Mouse (Mus musculus): ENCODE measurements around the gene Polr2j.
A peak's percentile ranks its signal among the peaks of the same experiment; 100 is the strongest.

Gene Polr2j

DNA sequence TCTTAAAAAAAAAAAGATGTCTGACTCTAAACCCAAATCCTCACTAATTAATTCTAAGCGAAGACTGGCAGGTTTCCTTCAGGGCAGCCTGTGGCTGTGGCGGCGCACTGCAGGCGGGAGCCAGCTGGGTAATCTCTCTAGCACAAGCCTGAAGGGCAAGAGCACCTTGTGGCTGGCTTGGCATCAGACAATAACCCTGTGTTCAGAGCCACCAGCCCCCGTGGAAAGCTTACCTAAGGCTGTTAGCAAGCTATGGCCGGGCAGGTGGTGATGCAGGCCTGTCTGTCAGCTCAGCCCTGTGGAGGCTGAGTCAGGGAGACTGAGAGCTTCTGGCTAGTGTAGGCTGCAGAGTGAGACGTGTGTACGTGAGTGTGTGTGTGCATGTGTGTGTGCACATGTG is 48.8 kb downstream of the Polr2j start:
- DNase-seq (ENCODE audit: low spot score in 2 of 2) = no peak

DNA sequence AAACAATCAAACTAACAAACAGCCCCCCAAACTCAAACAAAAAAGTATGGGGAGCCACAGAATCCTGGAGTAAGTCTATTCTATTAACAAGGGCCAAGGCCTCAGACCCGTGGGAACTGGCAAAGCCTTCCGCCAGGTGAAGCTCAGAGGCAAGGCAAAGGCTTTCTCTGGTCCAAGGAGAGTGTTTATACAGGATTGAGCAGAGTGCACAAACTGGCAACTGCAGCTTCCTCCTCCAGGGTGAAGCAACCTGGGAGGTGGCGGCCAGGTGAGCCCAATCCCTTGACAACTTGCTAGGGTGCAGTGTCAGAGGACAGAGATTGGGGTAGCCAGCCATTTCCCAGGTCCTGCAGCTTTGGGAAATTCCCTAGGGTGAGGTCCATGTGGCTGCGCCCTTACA is 50.9 kb downstream of the Polr2j start:
- DNase-seq (ENCODE audit: low spot score in 2 of 2) = no peak

DNA sequence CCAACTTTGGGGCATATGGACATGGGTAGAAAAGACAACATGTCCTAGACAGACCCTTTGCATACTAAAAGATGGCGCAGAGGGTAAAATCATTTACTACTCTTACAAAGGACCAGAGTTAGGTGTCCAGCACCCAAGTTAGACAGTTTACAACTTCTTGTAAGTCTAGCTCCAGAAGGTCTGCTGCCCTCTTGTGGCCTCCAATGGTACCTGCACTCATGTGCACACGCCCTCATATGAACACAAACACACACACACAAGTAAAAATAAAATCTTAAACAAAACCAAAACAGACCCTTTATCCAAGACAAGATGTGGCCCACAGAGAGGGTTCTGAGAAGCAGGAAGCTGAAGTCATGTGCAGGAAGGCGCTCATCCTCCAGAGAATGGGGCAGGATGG is 51.6 kb downstream of the Polr2j start:
- no peak for DNase-seq (ENCODE audit: low spot score in 2 of 2)

- peak in 1 of 2 experiments; percentile 42 for DNase-seq (ENCODE audit: low spot score in 2 of 2)
Observed at GRCm38 (mm10) chr5:136169626-136170511, 53.4 kb downstream of the Polr2j start.

DNA sequence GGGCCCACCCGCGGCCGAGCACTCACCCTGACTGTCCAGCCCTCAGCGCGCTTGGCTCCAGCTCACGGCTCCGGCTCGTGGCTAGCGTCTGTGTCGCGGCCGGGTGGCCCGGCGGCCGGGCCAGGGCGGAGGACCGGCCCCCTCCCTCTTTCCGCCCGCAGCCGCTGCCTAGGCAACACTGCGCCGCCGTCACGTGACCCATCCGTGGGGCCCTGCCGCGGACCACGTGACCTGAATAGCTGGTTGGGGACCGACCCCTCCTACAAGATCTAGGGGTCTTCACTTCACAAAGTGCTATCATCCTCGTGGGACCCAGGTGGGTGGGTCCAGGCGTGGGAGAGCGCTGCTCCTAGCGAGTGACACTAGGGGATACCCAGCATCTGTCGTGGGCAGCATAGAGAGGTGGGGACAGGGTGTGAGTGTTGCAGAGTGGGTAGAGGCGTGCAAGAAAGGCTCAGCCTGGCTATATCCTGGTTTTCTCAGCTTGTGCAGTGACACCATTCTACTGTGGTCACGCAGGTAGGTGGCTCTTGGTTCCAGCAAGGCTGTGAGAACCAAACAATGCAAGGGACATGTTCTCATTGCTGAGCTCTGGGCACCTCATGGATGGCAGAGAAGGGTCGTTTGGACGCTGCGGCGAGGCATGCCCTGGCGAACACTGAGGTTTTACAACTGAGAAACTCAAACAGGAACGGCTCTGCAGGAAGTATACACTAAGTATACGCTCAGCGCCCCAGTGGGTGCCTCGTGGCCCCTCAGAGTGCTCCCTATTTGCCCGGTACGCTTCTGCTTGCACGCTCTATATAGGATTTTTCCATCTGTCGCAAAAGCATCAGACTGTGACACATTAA is 54.3 kb downstream of the Polr2j start, which contains the start of gene Orai2:
Gene Orai2, minus strand, starts transcription at position 202 of the 851 bp plus-strand sequence.
- DNase-seq (ENCODE audit: low spot score in 2 of 2) = peak; percentile 72 to 80

DNA sequence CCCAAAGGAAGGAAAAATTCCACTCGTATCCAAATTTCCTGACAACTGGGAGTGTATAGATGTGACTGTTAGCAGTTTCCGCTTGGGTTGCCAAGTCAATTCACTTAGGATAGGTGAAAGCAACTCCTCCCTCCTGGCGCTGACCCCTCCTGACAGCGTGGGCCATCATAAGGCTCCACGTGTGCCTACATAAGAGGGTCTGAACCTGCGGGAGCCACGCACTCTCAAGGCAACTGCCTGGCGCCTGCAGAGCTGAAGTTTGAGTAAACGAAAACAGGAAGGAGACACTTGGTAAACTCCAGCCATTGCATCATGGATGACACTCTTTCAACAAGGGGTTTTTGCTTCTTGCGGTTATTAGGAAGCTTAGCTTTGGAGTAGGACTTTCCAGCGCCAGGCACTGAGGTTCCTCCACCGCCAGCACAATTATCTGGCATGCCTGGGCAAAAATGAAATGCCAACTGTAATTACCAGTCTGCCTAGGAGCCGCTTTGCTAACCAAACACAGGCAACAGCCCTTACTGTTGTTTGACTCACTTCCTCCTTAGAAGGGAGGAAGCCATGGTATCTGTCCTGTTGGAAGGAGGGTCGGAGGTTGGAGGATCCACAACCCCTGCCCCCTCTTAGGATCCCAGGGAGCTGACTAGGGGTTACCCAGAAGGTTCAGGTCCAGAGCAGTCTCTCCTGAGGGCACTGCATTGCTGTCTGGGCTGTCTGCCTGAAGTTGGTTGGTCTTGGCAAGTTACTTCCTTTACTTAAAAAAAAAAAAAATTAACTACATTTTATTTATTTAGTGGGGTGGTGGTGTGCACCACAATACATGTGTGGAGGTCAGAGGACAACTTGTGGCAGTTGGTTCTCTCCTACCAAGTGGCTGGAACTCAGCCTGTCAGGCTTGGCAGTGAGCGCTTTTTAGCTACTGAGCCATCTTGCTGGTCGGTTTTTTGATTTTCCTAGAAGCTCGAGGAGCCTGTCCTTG is 55.2 kb downstream of the Polr2j start:
- DNase-seq (ENCODE audit: low spot score in 2 of 2) = no peak

All from spleen, postnatal 14 days (tissue).